Mouse (Mus musculus) urinary bladder, postnatal 14 days (tissue): Measurements from ENCODE around the gene Chtf18.
"Not testable (repeated sequence)": the region's sequence is repeated elsewhere in the genome, so short reads cannot be mapped to it uniquely, and the experiment has no call there.

Experiments used
- DNase-seq: peaks from one replicate; pipeline ENCODE4 v3.0.0; 2021; ENCODE audit warnings: low spot score

Gene Chtf18

GRCm38 (mm10) chr17:25727265-25728008 lies at the start of gene Chtf18, which contains the start of gene Rpusd1:
Gene Chtf18 (minus strand): TSS chr17:25727419.
Gene Rpusd1 (plus strand): TSS chr17:25727670.
- DNase-seq, result peak; percentile 100

- DNase-seq, result no peak
These were observed 48.3 kb upstream of the Chtf18 start for GRCm38 (mm10) chr17:25775318-25776062.

GRCm38 (mm10) chr17:25773549-25774120 lies 46.4 kb upstream of the Chtf18 start, which contains the start of gene Narfl:
Gene Narfl (plus strand): TSS chr17:25773776.
- DNase-seq, result peak; percentile 97

GRCm38 (mm10) chr17:25769331-25769730 lies 42.1 kb upstream of the Chtf18 start:
- DNase-seq, result no peak

GRCm38 (mm10) chr17:25765886-25766285 lies 38.7 kb upstream of the Chtf18 start:
- DNase-seq, result no peak

GRCm38 (mm10) chr17:25762591-25762990 lies 35.4 kb upstream of the Chtf18 start:
- no peak for DNase-seq

GRCm38 (mm10) chr17:25761561-25761970 lies 34.3 kb upstream of the Chtf18 start:
- no peak for DNase-seq

GRCm38 (mm10) chr17:25760148-25760547 lies 32.9 kb upstream of the Chtf18 start:
- DNase-seq, result no peak

GRCm38 (mm10) chr17:25757691-25758090 lies 30.5 kb upstream of the Chtf18 start:
- no peak for DNase-seq

GRCm38 (mm10) chr17:25756378-25757242 lies 29.4 kb upstream of the Chtf18 start:
- DNase-seq, result peak; percentile 49

GRCm38 (mm10) chr17:25755627-25756377 lies 28.6 kb upstream of the Chtf18 start:
- DNase-seq, result peak; percentile 21

GRCm38 (mm10) chr17:25755086-25755485 lies 27.9 kb upstream of the Chtf18 start:
- DNase-seq, result no peak

GRCm38 (mm10) chr17:25754241-25754640 lies 27.0 kb upstream of the Chtf18 start, which contains the start of gene Msln:
Gene Msln (minus strand): TSS chr17:25754378.
- peak; percentile 37 for DNase-seq

GRCm38 (mm10) chr17:25751446-25751845 lies 24.2 kb upstream of the Chtf18 start:
- peak; percentile 71 for DNase-seq

- DNase-seq, result no peak
These were observed 22.1 kb upstream of the Chtf18 start for GRCm38 (mm10) chr17:25749314-25749713.

- DNase-seq, result no peak
These were observed 21.0 kb upstream of the Chtf18 start for GRCm38 (mm10) chr17:25748238-25748637.

GRCm38 (mm10) chr17:25744311-25744710 lies 17.1 kb upstream of the Chtf18 start:
- no peak for DNase-seq

GRCm38 (mm10) chr17:25743831-25744230 lies 16.6 kb upstream of the Chtf18 start:
- no peak for DNase-seq

- not testable (repeated sequence) for DNase-seq
These were observed 14.3 kb upstream of the Chtf18 start for GRCm38 (mm10) chr17:25741471-25741870.

- DNase-seq, result no peak
These were observed 11.6 kb upstream of the Chtf18 start for GRCm38 (mm10) chr17:25738861-25739260.

GRCm38 (mm10) chr17:25735745-25736144 lies 8.5 kb upstream of the Chtf18 start, which contains the start of gene Mslnl:
Gene Mslnl (plus strand): TSS chr17:25736042.
- no peak for DNase-seq
